Mouse (Mus musculus): Measurements from ENCODE around the gene Vps37b. TPM values are rescaled to one million over a fixed set of nuclear protein-coding genes. Genes with fewer than 3 reads are reported as not detected.
"Not testable (repeated sequence)": the region's sequence is repeated elsewhere in the genome, so short reads cannot be mapped to it uniquely, and the experiment has no call there.

The Vps37b gene
- 65.2 and 85.1 TPM in 2 replicates for total RNA-seq (2021)
- long read RNA-seq, experiment 1, transcript Vps37b-201 (4 exons, 2,522 nt): major isoform, 220 of 289 reads
- long read RNA-seq, experiment 1, partial matches to known transcripts: 1 of 289 reads
- long read RNA-seq, experiment 1, other reads (novel, unspliced or antisense): 68 of 289 reads
- long read RNA-seq, experiment 2, transcript Vps37b-201 (4 exons, 2,522 nt): major isoform, 197 of 367 reads
- long read RNA-seq, experiment 2, partial matches to known transcripts: 4 of 367 reads
- long read RNA-seq, experiment 2, other reads (novel, unspliced or antisense): 165 of 367 reads

DNA sequence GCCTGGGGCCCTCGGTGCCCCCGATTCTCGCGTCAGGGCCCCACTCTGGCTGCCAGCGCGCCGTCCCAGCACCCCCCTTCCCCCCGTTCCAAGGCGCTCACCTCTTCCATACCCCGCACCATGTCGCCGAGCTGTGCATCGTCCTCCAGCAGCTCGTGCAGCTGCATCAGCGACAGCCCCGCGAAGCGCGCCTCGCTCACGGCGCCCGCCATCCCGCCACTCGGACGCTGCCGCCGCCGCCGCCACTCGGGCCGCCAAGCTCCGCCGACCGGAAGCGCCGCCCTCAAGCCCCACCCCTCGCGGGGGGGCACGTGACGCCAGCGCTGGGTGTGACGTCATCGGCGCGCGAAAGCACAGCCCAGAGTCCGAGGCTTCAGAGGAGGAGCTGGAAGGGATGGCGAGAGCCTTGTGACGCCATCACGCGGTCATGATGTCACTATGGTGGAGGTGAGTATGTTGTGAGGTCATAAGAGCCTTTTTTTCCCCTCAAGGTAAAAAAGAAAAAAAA lies at the start of gene Vps37b:
Gene Vps37b, minus strand, starts transcription at position 270 of the 508 bp plus-strand sequence.
- DNase-seq: peak; percentile 96

GRCm38 (mm10) chr5:124079880-124080279 lies 47.8 kb upstream of the Vps37b start:
- DNase-seq: no peak

DNA sequence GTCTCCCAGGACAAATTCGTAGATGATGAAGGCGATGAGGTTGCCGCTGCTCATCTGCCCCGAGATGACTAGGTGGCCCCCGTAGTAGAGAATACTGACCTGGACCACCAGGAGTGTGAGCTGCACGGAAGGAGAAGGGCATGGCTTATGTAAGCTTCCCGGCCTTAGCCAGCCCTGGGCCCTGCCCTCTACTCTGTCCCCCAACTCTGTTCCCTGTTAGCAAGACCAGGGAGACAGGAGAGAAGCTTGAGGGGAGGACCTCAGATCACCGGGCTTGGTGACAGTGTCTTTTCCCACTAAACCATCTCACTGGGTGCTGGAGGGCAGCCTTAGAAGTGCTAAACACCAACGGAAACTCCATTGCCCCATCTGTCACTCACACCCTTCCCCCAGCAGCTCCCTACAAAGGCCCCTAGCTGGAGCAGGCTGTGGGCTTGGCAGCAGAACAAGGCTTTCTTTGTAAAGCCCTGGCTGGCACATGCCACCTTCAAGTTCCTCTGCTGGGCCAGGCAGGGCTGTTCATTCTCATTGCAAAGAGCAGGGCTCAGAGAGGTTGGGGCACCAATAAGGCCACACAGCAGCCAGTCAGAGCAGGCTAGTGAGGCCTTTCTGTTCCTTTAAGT lies 46.8 kb upstream of the Vps37b start:
- peak; percentile 45 for DNase-seq

GRCm38 (mm10) chr5:124077856-124078460 lies 45.9 kb upstream of the Vps37b start:
- no peak for DNase-seq

- DNase-seq: no peak
These were observed 45.2 kb upstream of the Vps37b start for GRCm38 (mm10) chr5:124077241-124077640.

- no peak for DNase-seq
These were observed 44.5 kb upstream of the Vps37b start for GRCm38 (mm10) chr5:124076559-124076958.

GRCm38 (mm10) chr5:124075716-124076115 lies 43.6 kb upstream of the Vps37b start:
- DNase-seq: no peak

DNA sequence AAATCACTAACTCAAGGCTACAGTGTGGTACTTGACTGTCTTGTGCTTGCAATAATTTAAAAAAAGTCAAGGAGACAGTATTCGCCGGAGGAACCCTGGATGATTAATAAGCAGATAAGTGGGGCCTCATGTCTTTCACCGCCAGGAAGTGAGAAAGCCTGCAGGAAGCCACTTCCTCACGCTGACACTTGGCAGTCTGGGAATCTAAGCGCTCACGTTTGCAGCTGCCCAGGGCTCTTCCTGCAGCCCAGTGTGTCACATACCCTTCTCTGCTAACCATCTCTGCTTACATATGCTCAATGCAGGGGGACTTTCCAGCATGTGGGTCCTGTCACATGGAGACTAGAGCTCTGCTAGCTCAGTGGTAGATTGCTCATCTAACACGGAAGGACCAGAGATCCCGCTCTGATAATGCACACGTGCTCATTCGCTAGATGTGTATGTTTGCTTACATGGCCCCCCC lies 42.8 kb upstream of the Vps37b start:
- DNase-seq: peak; percentile 64

DNA sequence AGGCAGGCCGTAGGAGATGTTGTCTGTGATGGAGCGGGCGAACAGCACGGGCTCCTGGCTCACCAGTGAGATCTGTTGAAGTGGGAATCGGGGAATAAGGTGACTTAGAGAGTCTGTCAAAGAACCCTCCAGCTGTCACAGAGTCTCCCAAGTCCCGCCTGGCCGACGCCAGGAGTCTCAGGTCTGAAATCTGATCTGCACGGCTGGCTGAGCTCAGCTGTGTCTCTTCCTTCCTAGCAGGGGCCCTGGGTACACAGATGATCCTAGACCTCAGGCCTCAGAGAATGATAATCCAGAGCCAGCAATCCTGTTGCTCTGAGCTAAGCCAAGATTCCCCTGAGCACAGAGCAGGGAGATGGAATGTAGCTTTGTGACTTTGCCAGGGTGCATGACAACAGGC lies 41.6 kb upstream of the Vps37b start:
- no peak for DNase-seq

DNA sequence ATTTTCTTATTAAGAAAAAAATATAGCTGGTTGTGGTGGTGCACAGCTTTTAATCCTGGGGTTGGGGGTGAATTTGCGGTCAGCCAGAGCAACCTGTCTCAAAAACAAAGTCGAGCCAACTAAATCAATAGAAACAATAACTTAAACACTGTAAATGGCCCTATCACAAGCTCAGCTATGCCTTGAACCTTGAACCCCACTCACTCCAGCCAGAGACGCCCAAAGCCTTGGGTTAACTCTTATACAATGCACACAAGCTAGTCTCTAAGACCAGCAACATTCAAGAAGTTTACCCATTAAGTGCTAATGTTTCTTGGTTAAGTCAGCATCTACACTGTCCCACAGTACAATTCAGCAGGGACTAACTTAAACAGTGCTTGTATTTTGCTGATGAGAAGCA lies 37.6 kb upstream of the Vps37b start:
- no peak for DNase-seq

- no peak for DNase-seq
These were observed 30.2 kb upstream of the Vps37b start for GRCm38 (mm10) chr5:124062037-124062824.

DNA sequence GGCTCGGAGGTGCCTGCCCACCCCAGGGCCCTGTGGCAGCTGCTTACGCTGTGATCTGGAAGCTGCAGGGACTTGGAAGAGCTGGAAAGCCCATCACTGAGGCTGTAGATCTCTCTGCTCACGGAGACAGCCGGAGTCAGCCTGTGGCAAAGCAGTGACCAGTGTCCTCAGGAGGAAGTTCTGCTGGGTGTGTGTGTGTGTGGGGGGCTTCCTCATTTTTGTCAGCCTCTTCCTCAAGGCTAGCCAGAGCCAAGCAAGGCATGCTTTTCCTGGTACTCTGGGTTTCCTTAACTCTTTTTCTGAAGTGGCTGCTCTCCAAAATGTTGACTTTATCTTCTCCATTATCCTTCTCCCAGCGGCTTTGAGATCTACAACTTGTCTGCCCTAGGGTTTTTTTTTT lies 27.6 kb upstream of the Vps37b start:
- no peak for DNase-seq

GRCm38 (mm10) chr5:124058749-124059148 lies 26.7 kb upstream of the Vps37b start:
- no peak for DNase-seq

GRCm38 (mm10) chr5:124056956-124057355 lies 24.9 kb upstream of the Vps37b start:
- no peak for DNase-seq

DNA sequence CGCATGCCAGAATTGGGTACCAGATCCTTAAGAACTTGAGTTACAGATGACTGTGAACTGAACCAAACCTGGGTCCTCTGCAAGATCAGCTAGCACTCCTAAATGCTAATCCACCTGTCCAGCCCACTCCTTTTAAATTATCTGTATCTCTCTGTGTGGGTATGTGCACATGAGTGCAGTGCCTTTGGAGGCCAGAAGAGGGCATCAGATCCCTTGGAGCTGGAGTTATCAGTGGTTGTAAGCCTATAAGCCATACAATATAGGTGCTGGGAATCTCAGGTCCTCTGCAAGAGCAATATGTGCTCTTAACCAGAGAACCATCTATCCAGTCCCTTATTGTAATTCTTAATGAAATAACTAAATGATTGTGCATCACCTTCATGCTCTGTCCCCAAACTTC lies 24.1 kb upstream of the Vps37b start:
- no peak for DNase-seq

- not testable (repeated sequence) for DNase-seq
These were observed 20.6 kb upstream of the Vps37b start for GRCm38 (mm10) chr5:124052641-124053040.

- DNase-seq: peak; percentile 33
These were observed 19.9 kb upstream of the Vps37b start for GRCm38 (mm10) chr5:124051899-124052491.

- peak; percentile 21 for DNase-seq
These were observed 18.3 kb upstream of the Vps37b start for GRCm38 (mm10) chr5:124050095-124051050.

DNA sequence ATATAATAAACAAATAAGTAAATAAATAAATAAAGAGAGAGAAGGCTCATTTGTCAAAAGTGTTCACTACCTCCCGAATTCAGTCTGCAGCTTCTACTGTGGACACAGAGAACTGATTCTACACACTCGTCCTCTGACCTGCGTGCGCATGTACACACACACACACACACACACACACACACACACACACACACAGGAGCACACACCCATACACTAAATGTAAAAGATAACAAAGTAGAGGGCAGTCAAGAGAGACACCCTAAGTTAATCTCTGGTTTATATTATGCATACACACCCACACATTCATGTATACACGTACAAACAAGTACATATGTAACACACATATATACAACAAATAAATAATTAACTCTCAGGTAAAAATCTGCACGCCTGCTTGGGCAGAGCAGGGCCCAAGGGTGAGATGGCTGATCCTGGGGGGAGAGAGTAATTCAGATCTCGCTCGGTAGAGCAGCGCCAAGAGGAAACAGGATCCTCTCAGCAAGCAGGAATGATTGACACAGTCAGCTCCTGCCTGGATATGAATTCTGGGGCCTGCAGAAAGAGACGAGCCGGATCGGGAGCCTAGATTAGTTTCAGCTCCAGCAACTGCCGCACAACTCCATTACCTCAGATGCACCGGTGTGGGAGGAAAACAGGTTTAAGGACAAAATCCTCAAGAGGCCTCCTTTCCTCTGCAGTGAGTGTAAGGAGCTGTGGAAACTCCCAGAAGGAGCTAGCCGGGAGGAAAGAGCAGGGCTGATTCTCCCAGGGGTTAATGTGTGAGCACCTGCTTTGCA lies 17.4 kb upstream of the Vps37b start:
- no peak for DNase-seq
